ENCODE assay signal across 8 mouse cellular contexts in the genomic region with DNA sequence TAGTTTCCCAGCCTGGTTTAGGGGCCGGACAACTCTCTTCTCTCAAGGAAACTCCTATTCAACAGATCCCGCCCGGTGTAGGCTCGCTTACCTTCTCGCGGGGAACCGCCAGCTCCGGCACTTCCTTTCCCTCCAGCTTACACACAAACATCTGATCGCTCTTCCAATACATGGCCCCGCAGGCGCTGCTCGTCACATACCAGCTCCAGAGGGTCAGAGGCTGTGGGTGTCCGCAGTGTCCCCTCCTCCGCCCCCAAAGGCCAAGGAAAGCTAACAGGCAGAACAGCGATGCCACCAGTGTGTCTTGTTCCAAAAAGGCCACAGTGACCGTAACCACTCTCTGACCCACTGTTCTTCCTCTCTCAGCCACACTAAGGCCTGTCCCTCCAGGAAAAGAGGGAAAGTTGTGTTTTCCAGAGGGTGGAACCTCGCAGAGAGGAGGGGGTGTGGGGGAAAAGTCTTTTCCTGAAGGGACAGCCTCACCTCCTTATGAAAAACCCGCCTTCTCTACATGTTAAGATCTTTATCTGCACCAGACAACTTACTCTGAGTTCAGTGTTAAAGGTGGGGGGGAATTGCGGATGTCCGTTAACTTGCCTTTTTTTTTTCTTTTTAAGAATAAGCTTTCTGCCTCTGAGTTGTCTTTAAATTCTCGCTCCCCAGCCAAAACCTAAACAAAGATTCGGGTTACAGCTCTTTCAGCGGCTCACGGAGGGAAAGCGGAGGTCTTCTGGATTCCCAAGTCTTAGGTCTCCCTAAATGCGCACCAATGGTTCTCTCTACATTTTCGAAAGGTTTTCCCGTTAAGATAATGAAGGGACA. TPM values are rescaled to one million over a fixed set of nuclear protein-coding genes. Genes with fewer than 3 reads are reported as not detected.
DNase-seq lines count a peak whose midpoint lies in the region; ATAC-seq and TF ChIP-seq lines count a peak whose summit lies in the region.

A gene (minus strand): TSS at position 479 of the 822 bp plus-strand sequence.

- DNase-seq in cerebellum, adult 2 months, result peak; percentile 8 to 27
- no peak for DNase-seq in cerebellum, adult 8-10 months
- DNase-seq in thymus, postnatal 0 days (ENCODE audit: low spot score), result peak; percentile 24
- DNase-seq in thymus, postnatal 10 days (ENCODE audit: low spot score in 2 of 2), result no peak
- DNase-seq in hindbrain, postnatal 0 days (ENCODE audit: low spot score), result peak; percentile 37
- DNase-seq in adipocyte (ENCODE audit: low spot score), result no peak
- no peak for DNase-seq in urinary bladder, adult 2 months (ENCODE audit: low spot score)

- 6% methylated on average over 28 of the region's 28 CpGs for WGBS in cerebellum, adult 2 months
- WGBS in hindbrain, postnatal 0 days, result under 1% methylated on average over 28 of the region's 28 CpGs
- under 1% methylated on average over 28 of the region's 28 CpGs for WGBS in midbrain, embryonic 13.5 days

- no peaks in the 10 kb centered on the region for H3K4me1 ChIP-seq in cerebellum, adult 2 months (ENCODE audit: control insufficient read depth, insufficient read depth, low read length)
- H3K4me1 ChIP-seq in hindbrain, postnatal 0 days (ENCODE audit: insufficient read depth, low read length), result no peaks in the 10 kb centered on the region
- peaks cover 30% of the 10 kb centered on the region for H3K4me1 ChIP-seq in midbrain, embryonic 13.5 days (replicated peaks)

- H3K27me3 ChIP-seq in cerebellum, adult 2 months (ENCODE audit: control insufficient read depth, insufficient read depth, low read length), result peaks cover 27% of the 10 kb centered on the region; the same call in 1 of the 2 replicates
- H3K27me3 ChIP-seq in hindbrain, postnatal 0 days (ENCODE audit: insufficient read depth, low read length), result peaks cover 65% of the 10 kb centered on the region
- peaks cover 92% of the 10 kb centered on the region for H3K27me3 ChIP-seq in midbrain, embryonic 13.5 days

- H3K4me2 ChIP-seq in hindbrain, postnatal 0 days (ENCODE audit: low read depth, low read length), result no peak within 1 kb of the TSS; the same call in 1 of the 2 replicates
- H3K4me2 ChIP-seq in midbrain, embryonic 13.5 days (replicated peaks), result peak within 1 kb of the TSS; percentile 71

- no peak within 1 kb of the TSS for H3K27ac ChIP-seq in cerebellum, adult 2 months (ENCODE audit: insufficient read depth, low read length)
- no peak within 1 kb of the TSS for H3K27ac ChIP-seq in hindbrain, postnatal 0 days
- H3K27ac ChIP-seq in midbrain, embryonic 13.5 days, result no peak within 1 kb of the TSS

- ATAC-seq in hindbrain, postnatal 0 days, result no peak
- ATAC-seq in midbrain, embryonic 13.5 days, result no peak

- H3K9me3 ChIP-seq in hindbrain, postnatal 0 days (ENCODE audit: low read length), result no peaks in the 10 kb centered on the region
- no peaks in the 10 kb centered on the region for H3K9me3 ChIP-seq in midbrain, embryonic 13.5 days

- TF ChIP-seq CTCF in cerebellum, adult 2 months (IDR thresholded peaks at IDR 0.05; ENCODE audit: borderline replicate concordance, insufficient read depth, low read depth, low read length), result no peak
- no peak for TF ChIP-seq CTCF in hindbrain, postnatal 0 days (IDR thresholded peaks at IDR 0.05; ENCODE audit: low read depth)

- H3K4me3 ChIP-seq in cerebellum, adult 2 months (replicated peaks; ENCODE audit: insufficient read depth, low read depth, low read length), result no peak within 1 kb of the TSS
- H3K4me3 ChIP-seq in hindbrain, postnatal 0 days (ENCODE audit: low read length), result no peak within 1 kb of the TSS
- H3K4me3 ChIP-seq in midbrain, embryonic 13.5 days (replicated peaks), result peak within 1 kb of the TSS; percentile 10; the same call in 1 of the 2 replicates

- H3K36me3 ChIP-seq in hindbrain, postnatal 0 days (ENCODE audit: insufficient read depth, low read length), result no peaks in the 10 kb centered on the region
- no peaks in the 10 kb centered on the region for H3K36me3 ChIP-seq in midbrain, embryonic 13.5 days

- no peak for TF ChIP-seq POLR2A in cerebellum, adult 2 months (IDR thresholded peaks at IDR 0.05; ENCODE audit: borderline replicate concordance, insufficient read depth, low read length)

- no peak within 1 kb of the TSS for H3K9ac ChIP-seq in hindbrain, postnatal 0 days (replicated peaks; ENCODE audit: low read length)
- no peak within 1 kb of the TSS for H3K9ac ChIP-seq in midbrain, embryonic 13.5 days (replicated peaks)

RNA-seq across cellular contexts. Expression of the gene that starts here (rescaled TPM):
- not detected in 2 replicates for polyA plus RNA-seq in cerebellum, adult 2 months (2012; rRNA removed)
- polyA plus RNA-seq in thymus, postnatal 0 days (2015; fragmentation: Nextera tagmentation; extraction: Ambion mirVana), result 0.19 and 0.26 TPM in 2 replicates
- not detected in 2 replicates for total RNA-seq in hindbrain, postnatal 0 days (2014; rRNA removed)
- polyA plus RNA-seq in hindbrain, postnatal 0 days (2015; fragmentation: Nextera tagmentation; extraction: Ambion mirVana), result 0.20 and 0.21 TPM in 2 replicates
- polyA plus RNA-seq in midbrain, embryonic 13.5 days (2015; fragmentation: Nextera tagmentation; extraction: Ambion mirVana), result 0.37 and 1.4 TPM in 2 replicates
- polyA plus RNA-seq in urinary bladder, adult 2 months (2012; rRNA removed), result not detected in 2 replicates

Comparison
In these comparisons a context has a peak if more than half of its experiments do, and no peak if none do; other contexts are left out.
1. Peak in DNase-seq in cerebellum, adult 2 months; RNA of the gene not detected or under 1 TPM.
2. Peak in DNase-seq in thymus, postnatal 0 days; RNA of the gene not detected or under 1 TPM.
3. Peak in DNase-seq in hindbrain, postnatal 0 days; RNA of the gene not detected or under 1 TPM.